17 mouse cellular contexts compared by ENCODE assay signal in the genomic region with DNA sequence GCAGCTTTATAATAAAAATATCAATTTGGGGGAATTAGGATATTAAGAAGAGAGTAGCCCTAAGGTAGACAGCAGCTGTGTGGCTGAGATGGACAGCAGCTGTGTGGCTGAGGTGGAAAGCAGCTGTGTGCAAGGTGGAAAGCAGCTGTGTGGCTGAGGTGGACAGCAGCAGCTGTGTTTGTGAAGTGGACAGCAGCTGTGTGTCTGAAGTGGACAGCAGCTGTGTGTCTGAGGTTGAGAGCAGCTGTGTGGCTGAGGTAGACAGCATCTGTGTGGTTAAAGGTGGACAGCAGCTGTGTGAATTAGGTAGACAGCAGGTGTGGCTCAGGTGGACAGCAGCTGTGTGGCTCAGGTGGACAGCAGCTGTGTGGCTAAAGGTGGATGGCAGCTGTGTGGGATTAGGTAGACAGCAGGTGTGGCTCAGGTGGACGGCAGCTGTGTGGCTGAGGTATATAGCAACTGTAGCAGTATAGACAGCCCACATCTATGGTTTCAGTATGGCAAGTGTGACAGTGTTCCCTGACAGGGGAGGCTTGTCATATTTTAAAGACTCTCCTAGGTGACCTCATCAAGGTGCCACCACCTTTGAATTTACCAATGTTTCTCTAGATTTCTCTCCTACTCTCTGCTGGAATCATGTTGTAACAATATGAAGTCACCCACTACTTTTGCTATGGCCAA. TPM values are rescaled to one million over a fixed set of nuclear protein-coding genes. Genes with fewer than 3 reads are reported as not detected.
A peak's percentile ranks its signal among the peaks of the same experiment; 100 is the strongest.
DNase-seq lines count a peak whose midpoint lies in the region; ATAC-seq and TF ChIP-seq lines count a peak whose summit lies in the region.
"Had no signal": no experiment of that assay in that cellular context is flagged by ENCODE, and none has a peak within 500 bp of the region (broad histone marks: within the 10 kb centered on the region; RNA-seq: fewer than 3 reads in every experiment).

No protein-coding gene starts in this region.

- TF ChIP-seq EP300 in liver, postnatal 0 days (IDR thresholded peaks at IDR 0.05; ENCODE audit: low read depth): no peak

- no peak overlapping the region for H3K27ac ChIP-seq in forebrain, embryonic 11.5 days (ENCODE audit: low read depth, low read length)
- no peak overlapping the region for H3K27ac ChIP-seq in forebrain, embryonic 14.5 days (ENCODE audit: low read depth, low read length)
- H3K27ac ChIP-seq in neural tube, embryonic 11.5 days (ENCODE audit: low read depth, low read length): no peak overlapping the region
- H3K27ac ChIP-seq in liver, postnatal 0 days (ENCODE audit: low read depth): peak overlapping the region; percentile 59
- H3K27ac ChIP-seq: forebrain, embryonic 15.5 days; hindbrain, embryonic 14.5 days; neural tube, embryonic 13.5 days had no signal

- ATAC-seq in forebrain, embryonic 11.5 days (replicated peaks; ENCODE audit: low FRiP score): 0 out of 2 replicates have a peak, but pooled peaks have one; percentile 18
- ATAC-seq in forebrain, embryonic 14.5 days: no peak
- ATAC-seq in neural tube, embryonic 11.5 days (ENCODE audit: insufficient read depth, low FRiP score, low TSS enrichment): no peak
- ATAC-seq in liver, postnatal 0 days: peak; percentile 87
- ATAC-seq: forebrain, embryonic 15.5 days; lung, postnatal 0 days had no signal

- WGBS in forebrain, embryonic 11.5 days: 73% methylated on average over 1 of the region's 1 CpGs
- 90% methylated on average over 1 of the region's 1 CpGs for WGBS in forebrain, embryonic 14.5 days
- WGBS in neural tube, embryonic 11.5 days: 77% methylated on average over 1 of the region's 1 CpGs
- 56% methylated on average over 1 of the region's 1 CpGs for WGBS in liver, postnatal 0 days (ENCODE audit: insufficient replicate concordance)

- H3K9me3 ChIP-seq in forebrain, embryonic 11.5 days (ENCODE audit: control insufficient read depth, low read length): no peaks in the 10 kb centered on the region
- no peaks in the 10 kb centered on the region for H3K9me3 ChIP-seq in forebrain, embryonic 14.5 days (replicated peaks; ENCODE audit: control insufficient read depth, low read length)
- H3K9me3 ChIP-seq in neural tube, embryonic 11.5 days (ENCODE audit: control insufficient read depth, low read length): no peaks in the 10 kb centered on the region
- H3K9me3 ChIP-seq in liver, postnatal 0 days (ENCODE audit: low read length): no peaks in the 10 kb centered on the region
- H3K9me3 ChIP-seq: forebrain, embryonic 15.5 days; neural tube, embryonic 13.5 days had no signal

- TF ChIP-seq CTCF in liver, postnatal 0 days (IDR thresholded peaks at IDR 0.05; ENCODE audit: low read depth): no peak

- no peak overlapping the region for H3K4me3 ChIP-seq in forebrain, embryonic 11.5 days (ENCODE audit: low read depth, low read length)
- no peak overlapping the region for H3K4me3 ChIP-seq in forebrain, embryonic 14.5 days (ENCODE audit: low read depth, low read length)
- H3K4me3 ChIP-seq in neural tube, embryonic 11.5 days (ENCODE audit: low read depth, low read length): no peak overlapping the region
- H3K4me3 ChIP-seq in liver, postnatal 0 days (ENCODE audit: low read depth, low read length): no peak overlapping the region
- H3K4me3 ChIP-seq: forebrain, embryonic 15.5 days; neural tube, embryonic 13.5 days had no signal

- no peak overlapping the region for H3K4me2 ChIP-seq in forebrain, embryonic 11.5 days (ENCODE audit: low read depth, low read length, severe bottlenecking)
- no peak overlapping the region for H3K4me2 ChIP-seq in forebrain, embryonic 14.5 days (ENCODE audit: low read length)
- H3K4me2 ChIP-seq in neural tube, embryonic 11.5 days (ENCODE audit: low read depth): no peak overlapping the region
- no peak overlapping the region for H3K4me2 ChIP-seq in liver, postnatal 0 days (ENCODE audit: low read depth, low read length)
- H3K4me2 ChIP-seq: forebrain, embryonic 15.5 days; hindbrain, embryonic 14.5 days; neural tube, embryonic 13.5 days had no signal

- DNase-seq in forebrain, embryonic 11.5 days (ENCODE audit: low spot score): no peak
- no peak for DNase-seq in forebrain, embryonic 14.5 days (ENCODE audit: low spot score)
- peak; percentile 13 for DNase-seq in neural tube, embryonic 11.5 days (ENCODE audit: low spot score)
- no peak for DNase-seq in neural tube, embryonic 10.5 days (ENCODE audit: extremely low spot score, low spot score)
- peak; percentile 15 for DNase-seq in liver, postnatal 0 days
- DNase-seq in lung, postnatal 36 days: no peak
- DNase-seq in adrenal gland, postnatal 14 days: no peak
- DNase-seq in yolk sac, embryonic 10.5 days (ENCODE audit: low spot score): no peak
- DNase-seq: cerebellum, adult 18-20 months; cerebellum, postnatal 25 days; embryo, embryonic 11 days; gastrocnemius, postnatal 25 days; right cerebral cortex, adult 18-20 months had no signal

- H3K27me3 ChIP-seq in forebrain, embryonic 11.5 days (ENCODE audit: control insufficient read depth, insufficient read depth, low read length): no peaks in the 10 kb centered on the region
- no peaks in the 10 kb centered on the region for H3K27me3 ChIP-seq in forebrain, embryonic 14.5 days (replicated peaks; ENCODE audit: control insufficient read depth, insufficient read depth, low read length)
- no peaks in the 10 kb centered on the region for H3K27me3 ChIP-seq in neural tube, embryonic 11.5 days (ENCODE audit: control insufficient read depth, insufficient read depth, low read length)
- H3K27me3 ChIP-seq in liver, postnatal 0 days (ENCODE audit: insufficient read depth, low read length): no peaks in the 10 kb centered on the region
- H3K27me3 ChIP-seq: forebrain, embryonic 15.5 days; neural tube, embryonic 13.5 days had no signal

- H3K36me3 ChIP-seq in forebrain, embryonic 11.5 days (ENCODE audit: control insufficient read depth, insufficient read depth, low read length): no peaks in the 10 kb centered on the region
- no peaks in the 10 kb centered on the region for H3K36me3 ChIP-seq in forebrain, embryonic 14.5 days (ENCODE audit: control insufficient read depth, insufficient read depth, low read length)
- H3K36me3 ChIP-seq in neural tube, embryonic 11.5 days (ENCODE audit: control insufficient read depth, insufficient read depth, low read length): no peaks in the 10 kb centered on the region
- no peaks in the 10 kb centered on the region for H3K36me3 ChIP-seq in liver, postnatal 0 days (replicated peaks; ENCODE audit: insufficient read depth, low read length)
- H3K36me3 ChIP-seq: forebrain, embryonic 15.5 days; neural tube, embryonic 13.5 days had no signal

- no peaks in the 10 kb centered on the region for H3K4me1 ChIP-seq in forebrain, embryonic 11.5 days (replicated peaks; ENCODE audit: control insufficient read depth, insufficient read depth, low read length)
- H3K4me1 ChIP-seq in forebrain, embryonic 14.5 days (ENCODE audit: control insufficient read depth, insufficient read depth, low read length): no peaks in the 10 kb centered on the region
- H3K4me1 ChIP-seq in neural tube, embryonic 11.5 days (ENCODE audit: control insufficient read depth, insufficient read depth, low read length): no peaks in the 10 kb centered on the region
- H3K4me1 ChIP-seq in liver, postnatal 0 days (ENCODE audit: insufficient read depth): peaks cover 4% of the 10 kb centered on the region; the same call in 1 of the 2 replicates
- H3K4me1 ChIP-seq: forebrain, embryonic 15.5 days; neural tube, embryonic 13.5 days had no signal

- no peak overlapping the region for H3K9ac ChIP-seq in forebrain, embryonic 11.5 days (ENCODE audit: low read length)
- H3K9ac ChIP-seq in forebrain, embryonic 14.5 days (ENCODE audit: low read length): no peak overlapping the region
- H3K9ac ChIP-seq in neural tube, embryonic 11.5 days (ENCODE audit: low read length): no peak overlapping the region
- H3K9ac ChIP-seq in liver, postnatal 0 days (replicated peaks): no peak overlapping the region
- H3K9ac ChIP-seq: forebrain, embryonic 15.5 days; hindbrain, embryonic 14.5 days; neural tube, embryonic 13.5 days had no signal

RNA-seq across cellular contexts. Expression of gene Ehbp1, which starts 30.7 kb away (rescaled TPM):
- polyA plus RNA-seq in forebrain, embryonic 11.5 days (2014; fragmentation: Nextera tagmentation; extraction: Ambion mirVana): 14.7 and 16.0 TPM in 2 replicates
- 17.1 and 20.4 TPM in 2 replicates for polyA plus RNA-seq in forebrain, embryonic 14.5 days (2014; fragmentation: Nextera tagmentation; extraction: Ambion mirVana)
- 13.8 and 15.0 TPM in 2 replicates for polyA plus RNA-seq in neural tube, embryonic 11.5 days (2014; fragmentation: Nextera tagmentation; extraction: Ambion mirVana)
- 1.4 and 1.9 TPM in 2 replicates for polyA plus RNA-seq in liver, postnatal 0 days (2015; fragmentation: Nextera tagmentation; extraction: Ambion mirVana)
- 21.3 and 24.4 TPM in 2 replicates for total RNA-seq in adrenal gland, postnatal 14 days (2021)

Comparison
In these comparisons a context has a peak if more than half of its experiments do, and no peak if none do; other contexts are left out.
1. ATAC-seq: peak in forebrain, embryonic 11.5 days (single experiment) and liver, postnatal 0 days (single experiment); none in forebrain, embryonic 14.5 days (single experiment) and neural tube, embryonic 11.5 days (single experiment).
2. DNase-seq: peak in neural tube, embryonic 11.5 days (single experiment) and liver, postnatal 0 days (single experiment); none in forebrain, embryonic 11.5 days (single experiment), forebrain, embryonic 14.5 days (single experiment), neural tube, embryonic 10.5 days (single experiment), lung, postnatal 36 days (single experiment), adrenal gland, postnatal 14 days (single experiment) and yolk sac, embryonic 10.5 days (single experiment).